Mouse (Mus musculus) adrenal gland, postnatal 36 days (tissue): Measurements from ENCODE around the gene Plxnb3. TPM values are rescaled to one million over a fixed set of nuclear protein-coding genes. Genes with fewer than 3 reads are reported as not detected.
"Not testable (repeated sequence)": the region's sequence is repeated elsewhere in the genome, so short reads cannot be mapped to it uniquely, and the experiment has no call there.

Experiments used
- DNase-seq, 2 experiments: peaks; one replicate each; pipeline ENCODE4 v3.0.0; 2021; ENCODE audit warnings: mixed read lengths in 1 of 2
- long read RNA-seq, 2 experiments: library from polyadenylated mRNA; stranded (forward); transcript quantifications; one replicate each; pipeline ENCODE4 v2.0.0; 2021; ENCODE audit warnings: borderline sequencing depth in 2 of 2
- total RNA-seq, 2 experiments: library from RNA; stranded (reverse); gene quantifications; 2 replicates each; pipeline ENCODE4 v1.2.3; 2021

Gene Plxnb3
- under 1 TPM; 0.30 to 0.66 TPM for total RNA-seq
- long read RNA-seq, experiment 1, partial matches to known transcripts = 1 of 1 reads
- long read RNA-seq, experiment 1, other reads (novel, unspliced or antisense) = 0 of 1 reads
- long read RNA-seq, experiment 2 = 0 reads

GRCm38 (mm10) chrX:73756334-73757140 lies at the start of gene Plxnb3:
Gene Plxnb3, plus strand, starts transcription at chrX:73757090.
- no peak for DNase-seq

- DNase-seq = peak; percentile 31 to 46
Observed at GRCm38 (mm10) chrX:73715476-73716108, 41.3 kb upstream of the Plxnb3 start.

GRCm38 (mm10) chrX:73716109-73716661 lies 40.7 kb upstream of the Plxnb3 start, which contains the start of the genes Bcap31 and Abcd1:
Gene Bcap31, minus strand, starts transcription at chrX:73716175.
Gene Abcd1, plus strand, starts transcription at chrX:73716597.
- DNase-seq = peak; percentile 93 to 94

- DNase-seq = peak; percentile 8 to 29
Observed at GRCm38 (mm10) chrX:73716709-73717545, 40.0 kb upstream of the Plxnb3 start.

GRCm38 (mm10) chrX:73717667-73718066 lies 39.2 kb upstream of the Plxnb3 start:
- peak; percentile 9 to 32 for DNase-seq

- peak; percentile 68 to 73 for DNase-seq
Observed at GRCm38 (mm10) chrX:73718271-73718670, 38.6 kb upstream of the Plxnb3 start.

- DNase-seq = peak; percentile 83 to 86
Observed at GRCm38 (mm10) chrX:73718686-73719362, 38.1 kb upstream of the Plxnb3 start.

GRCm38 (mm10) chrX:73730908-73731307 lies 26.0 kb upstream of the Plxnb3 start:
- DNase-seq = no peak

- DNase-seq = no peak
Observed at GRCm38 (mm10) chrX:73738155-73738554, 18.7 kb upstream of the Plxnb3 start.

- no peak for DNase-seq
Observed at GRCm38 (mm10) chrX:73739151-73739550, 17.7 kb upstream of the Plxnb3 start.

- DNase-seq = not testable (repeated sequence)
Observed at GRCm38 (mm10) chrX:73739841-73740240, 17.0 kb upstream of the Plxnb3 start.

- DNase-seq = no peak
Observed at GRCm38 (mm10) chrX:73744774-73745481, 12.0 kb upstream of the Plxnb3 start.

GRCm38 (mm10) chrX:73748977-73749376 lies 7.9 kb upstream of the Plxnb3 start:
- DNase-seq = no peak

GRCm38 (mm10) chrX:73758611-73759290 lies 1.9 kb downstream of the Plxnb3 start:
- DNase-seq = peak; percentile 8 to 39

GRCm38 (mm10) chrX:73765311-73765710 lies 8.4 kb downstream of the Plxnb3 start:
- peak; percentile 81 to 83 for DNase-seq

GRCm38 (mm10) chrX:73767267-73767666 lies 10.4 kb downstream of the Plxnb3 start:
- no peak for DNase-seq

- no peak for DNase-seq
Observed at GRCm38 (mm10) chrX:73774168-73774760, 17.4 kb downstream of the Plxnb3 start, which contains the start of gene Srpk3. Gene Srpk3, plus strand, starts transcription at chrX:73774405.

GRCm38 (mm10) chrX:73774802-73775483 lies 18.1 kb downstream of the Plxnb3 start:
- no peak for DNase-seq

- DNase-seq = no peak
Observed at GRCm38 (mm10) chrX:73782227-73782626, 25.3 kb downstream of the Plxnb3 start.
